Mouse (Mus musculus): ENCODE results near the gene Igfbp6. TPM values are rescaled to one million over a fixed set of nuclear protein-coding genes. Genes with fewer than 3 reads are reported as not detected.
A peak's percentile ranks its signal among the peaks of the same experiment; 100 is the strongest.
"Not testable (repeated sequence)": the region's sequence is repeated elsewhere in the genome, so short reads cannot be mapped to it uniquely, and the experiment has no call there.

The Igfbp6 gene
- total RNA-seq, 2 experiments from 2014 or later, result 34.3 to 87.7 TPM

- intact Hi-C loops (cut with DNase I), result loop anchor here (2.0 to 5.0 kb wide), 2 partner anchors 27 to 36 kb away; no protein-coding TSS in a partner anchor
- peak overlapping the region; percentile 68 for H3K4me3 ChIP-seq
- DNase-seq, result no peak
- no peak for TF ChIP-seq CTCF (IDR thresholded peaks at IDR 0.05)
- H3K27ac ChIP-seq, result no peak overlapping the region
These were observed 3.7 kb downstream of the Igfbp6 start for GRCm38 (mm10) chr15:102147674-102148402.

GRCm38 (mm10) chr15:102149561-102149960 is 5.4 kb downstream of the Igfbp6 start:
- H3K27ac ChIP-seq, result no peak overlapping the region
- intact Hi-C loops (cut with DNase I), result loop anchor here (5.0 kb wide), 1 partner anchor 37 kb away; no protein-coding TSS in a partner anchor
- DNase-seq, result no peak
- TF ChIP-seq CTCF (IDR thresholded peaks at IDR 0.05), result no peak
- H3K4me3 ChIP-seq, result no peak overlapping the region

GRCm38 (mm10) chr15:102150301-102151135 is 6.4 kb downstream of the Igfbp6 start, which contains the start of gene Soat2:
Gene Soat2, plus strand, starts transcription at chr15:102150526.
- intact Hi-C loops (cut with DNase I), result no loop called here
- DNase-seq, result peak; percentile 50
- no peak within 1 kb of the TSS for H3K4me3 ChIP-seq
- TF ChIP-seq CTCF (IDR thresholded peaks at IDR 0.05), result no peak
- H3K27ac ChIP-seq, result peak within 1 kb of the TSS; percentile 63

- Histone ChIP-seq H3K4me3 (no peak overlapping the region), H3K27ac (no peak overlapping the region)
- DNase-seq, result no peak
- intact Hi-C loops (cut with DNase I), result no loop called here
- no peak for TF ChIP-seq CTCF (IDR thresholded peaks at IDR 0.05)
These were observed 8.5 kb downstream of the Igfbp6 start for GRCm38 (mm10) chr15:102152646-102153045.

GRCm38 (mm10) chr15:102155006-102155405 is 10.8 kb downstream of the Igfbp6 start:
- intact Hi-C loops (cut with DNase I); H3K27ac ChIP-seq; H3K4me3 ChIP-seq; DNase-seq: not testable (repeated sequence)
- TF ChIP-seq CTCF (IDR thresholded peaks at IDR 0.05), result peak; percentile 13; the same call in 1 of the 2 replicates

- intact Hi-C loops (cut with DNase I), result no loop called here
- Histone ChIP-seq H3K4me3 (no peak overlapping the region), H3K27ac (no peak overlapping the region)
- DNase-seq, result no peak
- no peak for TF ChIP-seq CTCF (IDR thresholded peaks at IDR 0.05)
These were observed 12.7 kb downstream of the Igfbp6 start for GRCm38 (mm10) chr15:102156836-102157235.

- Histone ChIP-seq H3K4me3 (no peak overlapping the region), H3K27ac (no peak overlapping the region)
- no peak for TF ChIP-seq CTCF (IDR thresholded peaks at IDR 0.05)
- intact Hi-C loops (cut with DNase I), result no loop called here
- no peak for DNase-seq
These were observed 16.4 kb downstream of the Igfbp6 start for GRCm38 (mm10) chr15:102160415-102161060.

- Histone ChIP-seq H3K27ac (no peak overlapping the region), H3K4me3 (no peak overlapping the region)
- intact Hi-C loops (cut with DNase I), result no loop called here
- DNase-seq, result no peak
- no peak for TF ChIP-seq CTCF (IDR thresholded peaks at IDR 0.05)
These were observed 19.9 kb downstream of the Igfbp6 start for GRCm38 (mm10) chr15:102163900-102164693.

GRCm38 (mm10) chr15:102165468-102166100 is 21.4 kb downstream of the Igfbp6 start:
- H3K4me3 ChIP-seq, result no peak overlapping the region
- no peak overlapping the region for H3K27ac ChIP-seq
- intact Hi-C loops (cut with DNase I), result no loop called here
- TF ChIP-seq CTCF (IDR thresholded peaks at IDR 0.05), result no peak
- no peak for DNase-seq

- TF ChIP-seq CTCF (IDR thresholded peaks at IDR 0.05), result no peak
These were observed 23.5 kb downstream of the Igfbp6 start for GRCm38 (mm10) chr15:102167620-102168021.

GRCm38 (mm10) chr15:102169064-102169463 is 24.9 kb downstream of the Igfbp6 start:
- TF ChIP-seq CTCF (IDR thresholded peaks at IDR 0.05), result no peak
- intact Hi-C loops (cut with DNase I), result no loop called here

More at GRCm38 (mm10) chr15:102167620-102168021, 23.5 kb downstream of the Igfbp6 start:
- no peak for DNase-seq
- Histone ChIP-seq H3K27ac (peak overlapping the region; percentile 51), H3K4me3 (no peak overlapping the region)
- intact Hi-C loops (cut with DNase I), result no loop called here

More at GRCm38 (mm10) chr15:102169064-102169463, 24.9 kb downstream of the Igfbp6 start:
- H3K27ac ChIP-seq, result no peak overlapping the region
- no peak for DNase-seq
- no peak overlapping the region for H3K4me3 ChIP-seq
